Mouse (Mus musculus) heart, embryonic 11.5 days (tissue): Measurements from ENCODE around the gene Emc10. TPM values are rescaled to one million over a fixed set of nuclear protein-coding genes. Genes with fewer than 3 reads are reported as not detected.

Experiments used
- ATAC-seq: fragments of 200-750 bp; cut with Nextera tagmentation; replicated peaks from 2 replicates; pipeline ENCODE4 v1.8.0; 2017; ENCODE audit warnings: moderate library complexity; ENCODE audit not compliant: insufficient number of reproducible peaks, low FRiP score, low TSS enrichment
- H3K27ac ChIP-seq: fragments of 300-500 bp; sonication (generic); 2 replicates; pipeline ENCODE4 v1.5.1; 2014; ENCODE audit warnings: mild to moderate bottlenecking, low read depth, low read length
- H3K27me3 ChIP-seq: fragments of 300-500 bp; sonication (generic); 2 replicates; pipeline ENCODE4 v1.6.1; 2014; ENCODE audit warnings: mild to moderate bottlenecking, low read length, mixed read lengths; ENCODE audit not compliant: control insufficient read depth, insufficient read depth
- H3K36me3 ChIP-seq: fragments of 300-500 bp; sonication (generic); 2 replicates; pipeline ENCODE4 v1.6.1; 2014; ENCODE audit warnings: mild to moderate bottlenecking, low read length, moderate library complexity, mixed read lengths; ENCODE audit not compliant: control insufficient read depth, insufficient read depth
- H3K4me1 ChIP-seq: fragments of 300-500 bp; sonication (generic); 2 replicates; pipeline ENCODE4 v1.6.1; 2014; ENCODE audit warnings: low read length; ENCODE audit not compliant: control insufficient read depth, insufficient read depth
- H3K4me2 ChIP-seq: fragments of 300-500 bp; sonication (generic); 2 replicates; pipeline ENCODE4 v1.6.1; 2014; ENCODE audit warnings: mild to moderate bottlenecking, moderate library complexity
- H3K4me3 ChIP-seq: fragments of 300-500 bp; sonication (generic); 2 replicates; pipeline ENCODE4 v1.5.1; 2014; ENCODE audit warnings: low read depth, low read length
- H3K9ac ChIP-seq: fragments of 300-500 bp; sonication (generic); 2 replicates; pipeline ENCODE4 v1.6.1; 2014; ENCODE audit warnings: mild to moderate bottlenecking, low read depth, low read length, moderate library complexity
- H3K9me3 ChIP-seq: fragments of 300-500 bp; sonication (generic); replicated peaks from 2 replicates; pipeline ENCODE4 v1.6.1; 2016; ENCODE audit warnings: low read length; ENCODE audit not compliant: control insufficient read depth
- WGBS: fragments of 180-500 bp; shearing (Covaris S2); extraction: QIAGEN DNeasy Blood & Tissue Kit; methylation state at CpG from one replicate; pipeline ENCODE4 v1.1.7; 2014; ENCODE audit not compliant: insufficient replicate concordance; 5-methylcytosine and 5-hydroxymethylcytosine counted together
- polyA plus RNA-seq: library from polyadenylated mRNA; unstranded; fragments of >200 nt; fragmentation: Nextera tagmentation; extraction: Ambion mirVana; gene quantifications from 2 replicates; pipeline ENCODE4 v1.2.1, GENCODE M21; 2014

Emc10 gene
- polyA plus RNA-seq, 1 experiment from 2014 or later, result 75.1 TPM

GRCm38 (mm10) chr7:44492166-44492826 lies 4.0 kb downstream of the Emc10 start:
- H3K4me2 ChIP-seq, result no peak overlapping the region
- 88% methylated on average over 21 of the region's 21 CpGs for WGBS
- no peak overlapping the region for H3K4me3 ChIP-seq
- H3K9ac ChIP-seq, result no peak overlapping the region
- no peak overlapping the region for H3K27ac ChIP-seq
- no peak for ATAC-seq
- no peaks in the 10 kb centered on the region for H3K9me3 ChIP-seq
- no peaks in the 10 kb centered on the region for H3K27me3 ChIP-seq
- H3K36me3 ChIP-seq, result peaks cover 9% of the 10 kb centered on the region
- peaks cover 14% of the 10 kb centered on the region for H3K4me1 ChIP-seq

GRCm38 (mm10) chr7:44491391-44491790 lies 4.9 kb downstream of the Emc10 start:
- peaks cover 9% of the 10 kb centered on the region for H3K36me3 ChIP-seq
- no peak overlapping the region for H3K27ac ChIP-seq
- no peak overlapping the region for H3K4me3 ChIP-seq

GRCm38 (mm10) chr7:44490281-44490680 lies 6.0 kb downstream of the Emc10 start:
- H3K9ac ChIP-seq, result no peak overlapping the region

More at GRCm38 (mm10) chr7:44491391-44491790, 4.9 kb downstream of the Emc10 start:
- 94% methylated on average over 5 of the region's 5 CpGs for WGBS
- no peak overlapping the region for H3K4me2 ChIP-seq
- peaks cover 11% of the 10 kb centered on the region for H3K4me1 ChIP-seq
- no peak for ATAC-seq
- H3K9me3 ChIP-seq, result no peaks in the 10 kb centered on the region
- no peaks in the 10 kb centered on the region for H3K27me3 ChIP-seq
- no peak overlapping the region for H3K9ac ChIP-seq

GRCm38 (mm10) chr7:44488545-44488944 lies 7.8 kb downstream of the Emc10 start:
- Histone ChIP-seq H3K36me3 (peaks cover 9% of the 10 kb centered on the region), H3K27me3 (no peaks in the 10 kb centered on the region)
- 90% methylated on average over 8 of the region's 8 CpGs for whole genome bisulfite sequencing

More at GRCm38 (mm10) chr7:44490281-44490680, 6.0 kb downstream of the Emc10 start:
- Histone ChIP-seq H3K27me3 (no peaks in the 10 kb centered on the region), H3K27ac (no peak overlapping the region), H3K4me3 (no peak overlapping the region), H3K9me3 (no peaks in the 10 kb centered on the region), H3K4me1 (peaks cover 8% of the 10 kb centered on the region), H3K4me2 (no peak overlapping the region), H3K36me3 (peaks cover 9% of the 10 kb centered on the region)
- WGBS, result 83% methylated on average over 4 of the region's 4 CpGs
- no peak for ATAC-seq

GRCm38 (mm10) chr7:44487936-44488335 lies 8.4 kb downstream of the Emc10 start:
- peaks cover 9% of the 10 kb centered on the region for H3K36me3 ChIP-seq
- H3K4me3 ChIP-seq, result no peak overlapping the region
- H3K27ac ChIP-seq, result no peak overlapping the region
- no peaks in the 10 kb centered on the region for H3K9me3 ChIP-seq
- no peaks in the 10 kb centered on the region for H3K27me3 ChIP-seq
- H3K4me1 ChIP-seq, result peaks cover 2% of the 10 kb centered on the region; the same call in 1 of the 2 replicates
- H3K4me2 ChIP-seq, result no peak overlapping the region
- no peak for ATAC-seq
- no peak overlapping the region for H3K9ac ChIP-seq
- 85% methylated on average over 7 of the region's 7 CpGs for WGBS

More at GRCm38 (mm10) chr7:44488545-44488944, 7.8 kb downstream of the Emc10 start:
- Histone ChIP-seq H3K4me3 (no peak overlapping the region), H3K27ac (no peak overlapping the region), H3K9me3 (no peaks in the 10 kb centered on the region), H3K4me1 (peaks cover 2% of the 10 kb centered on the region; the same call in 1 of the 2 replicates), H3K4me2 (no peak overlapping the region), H3K9ac (no peak overlapping the region)
- ATAC-seq, result no peak

- H3K4me1 ChIP-seq, result peaks cover 6% of the 10 kb centered on the region; the same call in 1 of the 2 replicates
- no peaks in the 10 kb centered on the region for H3K27me3 ChIP-seq
- peaks cover 4% of the 10 kb centered on the region; the same call in 1 of the 2 replicates for H3K36me3 ChIP-seq
- peak overlapping the region; percentile 46 for H3K27ac ChIP-seq
- no peak overlapping the region for H3K9ac ChIP-seq
- 49% methylated on average over 13 of the region's 13 CpGs for WGBS
- H3K4me2 ChIP-seq, result no peak overlapping the region
- ATAC-seq, result no peak
- H3K9me3 ChIP-seq, result no peaks in the 10 kb centered on the region
- H3K4me3 ChIP-seq, result no peak overlapping the region
Measured at GRCm38 (mm10) chr7:44486927-44487575, 9.3 kb downstream of the Emc10 start.

- ATAC-seq, result no peak
- H3K9ac ChIP-seq, result no peak overlapping the region
- H3K27ac ChIP-seq, result no peak overlapping the region; the same call in 1 of the 2 replicates
- WGBS, result 69% methylated on average over 7 of the region's 7 CpGs
- no peak overlapping the region for H3K4me2 ChIP-seq
- no peaks in the 10 kb centered on the region for H3K36me3 ChIP-seq
- peaks cover 6% of the 10 kb centered on the region; the same call in 1 of the 2 replicates for H3K4me1 ChIP-seq
- no peaks in the 10 kb centered on the region for H3K27me3 ChIP-seq
- no peaks in the 10 kb centered on the region for H3K9me3 ChIP-seq
- H3K4me3 ChIP-seq, result no peak overlapping the region
Measured at GRCm38 (mm10) chr7:44485572-44486195, 10.6 kb downstream of the Emc10 start.

GRCm38 (mm10) chr7:44484841-44485571 lies 11.3 kb downstream of the Emc10 start:
- Histone ChIP-seq H3K9me3 (no peaks in the 10 kb centered on the region), H3K4me1 (peaks cover 6% of the 10 kb centered on the region; the same call in 1 of the 2 replicates), H3K27me3 (no peaks in the 10 kb centered on the region), H3K9ac (no peak overlapping the region), H3K27ac (0 out of 2 replicates have a peak overlapping the region, but pooled peaks have one; percentile 2), H3K36me3 (no peaks in the 10 kb centered on the region), H3K4me3 (no peak overlapping the region), H3K4me2 (no peak overlapping the region)
- no peak for ATAC-seq
- WGBS, result 34% methylated on average over 5 of the region's 5 CpGs
